Mouse (Mus musculus): ENCODE measurements around the gene Nup93.

Nup93 gene

DNA sequence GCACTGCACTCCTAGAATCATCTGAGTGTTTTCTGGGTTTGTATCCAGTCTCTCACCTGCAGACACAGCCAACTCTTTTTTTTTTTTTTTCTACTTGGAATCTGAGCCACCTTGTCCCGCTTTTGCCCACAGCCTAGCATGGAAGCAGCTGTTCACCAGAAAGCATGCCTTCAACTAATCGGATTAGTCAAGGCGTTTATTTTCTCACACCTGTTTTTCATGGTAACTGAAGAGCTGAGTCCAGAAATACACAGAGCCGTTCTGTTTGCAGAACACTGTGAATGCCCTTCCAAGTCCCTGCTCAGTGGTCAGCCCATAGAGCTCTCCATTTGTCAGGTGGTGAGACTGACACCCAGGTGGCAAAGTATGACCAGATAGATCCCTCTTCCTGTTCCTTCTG is 107.7 kb downstream of the Nup93 start:
- no peak for DNase-seq (ENCODE audit: low spot score)

DNA sequence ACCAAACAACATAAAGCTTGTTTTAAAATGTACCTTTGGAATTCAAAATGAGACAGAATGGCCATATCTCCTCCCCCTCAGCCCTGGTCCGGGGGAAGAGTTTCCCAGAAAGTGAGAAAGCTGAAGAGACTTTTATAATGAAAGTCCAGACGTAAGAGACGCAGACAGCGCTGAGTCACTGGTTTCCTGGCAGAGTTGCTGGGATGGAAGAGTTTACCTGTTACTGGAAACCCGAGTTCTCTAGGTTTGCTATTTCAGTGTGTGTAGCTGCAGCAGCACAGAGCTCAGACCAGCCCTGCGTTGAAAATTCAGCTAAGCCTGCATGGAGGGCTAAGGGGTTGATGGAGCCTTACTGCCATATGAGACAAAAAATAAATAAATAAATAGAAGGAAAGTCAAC is 108.7 kb downstream of the Nup93 start:
- no peak for DNase-seq (ENCODE audit: low spot score)

DNA sequence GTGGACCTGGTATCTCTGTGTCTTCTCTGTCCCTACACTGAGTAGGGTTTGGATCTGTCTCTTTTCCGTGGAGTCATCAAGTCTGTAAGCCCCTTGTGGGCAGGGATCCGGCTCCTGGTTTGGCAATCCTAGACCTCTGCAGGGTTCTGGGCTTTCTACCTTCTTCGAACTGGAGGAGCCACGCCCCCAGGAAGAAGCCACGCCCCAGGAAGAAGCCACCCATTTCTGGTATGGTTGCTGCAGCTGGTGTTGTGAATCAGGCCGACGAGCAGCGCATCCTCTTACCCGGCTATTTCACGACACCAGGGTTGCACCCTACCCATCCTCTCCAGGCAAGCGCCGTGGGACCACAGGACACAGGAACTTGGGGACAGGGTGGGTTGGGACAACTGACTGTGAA is 109.7 kb downstream of the Nup93 start:
- no peak for DNase-seq (ENCODE audit: low spot score)

DNA sequence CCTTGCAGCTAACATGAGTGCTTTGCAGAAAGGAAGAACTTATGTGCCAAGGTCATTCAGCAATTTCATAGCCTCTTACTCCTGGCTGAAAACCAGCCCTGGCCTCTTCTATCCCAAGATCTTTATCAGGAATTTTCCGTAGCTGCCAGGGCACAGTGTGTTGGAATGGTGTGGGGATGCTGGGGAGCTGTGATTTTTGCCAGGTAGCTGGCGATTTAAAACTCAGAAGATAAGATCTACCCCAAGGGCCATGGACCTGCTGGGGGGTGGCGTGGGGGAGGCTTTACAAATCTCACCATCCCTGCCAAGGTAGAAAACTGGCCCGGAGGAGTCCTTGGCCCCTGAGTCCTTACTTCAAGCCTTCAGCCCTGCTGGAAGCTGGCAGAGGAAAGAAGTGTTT is 111.7 kb downstream of the Nup93 start:
- no peak for DNase-seq (ENCODE audit: low spot score)

DNA sequence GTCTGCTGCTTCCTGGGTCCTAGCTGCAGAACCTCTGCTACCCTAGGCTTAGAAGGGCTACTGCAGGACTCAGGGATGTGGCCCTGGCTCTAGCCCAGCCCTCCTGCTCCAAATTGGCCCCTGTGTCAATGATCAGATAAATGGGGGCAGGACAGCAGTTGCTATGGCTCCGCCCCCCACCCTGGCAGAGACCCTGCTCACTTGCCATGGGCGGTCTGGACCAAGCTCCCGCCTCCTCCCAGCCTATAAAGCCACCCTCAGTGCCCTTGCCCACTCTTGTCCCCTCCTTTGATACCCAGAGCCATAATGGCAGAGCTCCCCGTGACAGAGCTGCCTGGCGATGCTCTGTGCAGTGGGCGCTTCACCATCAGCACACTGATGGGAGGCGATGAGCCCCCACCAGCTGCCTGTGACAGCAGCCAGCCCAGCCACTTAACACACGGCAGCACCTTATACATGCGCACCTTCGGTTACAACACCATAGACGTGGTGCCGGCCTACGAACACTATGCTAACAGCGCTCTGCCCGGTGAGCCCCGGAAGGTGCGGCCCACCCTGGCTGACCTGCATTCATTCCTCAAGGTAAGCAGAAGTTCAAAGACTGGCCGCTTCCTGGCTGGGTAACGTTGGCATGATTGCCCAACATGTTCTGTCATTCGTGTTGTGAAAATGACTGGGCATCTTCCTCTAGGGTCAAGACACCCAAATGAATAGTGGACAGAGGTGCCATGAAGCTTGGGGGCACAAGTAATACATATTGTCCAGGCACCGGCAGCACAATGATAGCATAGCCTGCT is 114.8 kb downstream of the Nup93 start, which contains the start of gene Slc12a3:
Gene Slc12a3 (plus strand): TSS at position 270 of the 797 bp plus-strand sequence.
- no peak for DNase-seq (ENCODE audit: low spot score)

DNA sequence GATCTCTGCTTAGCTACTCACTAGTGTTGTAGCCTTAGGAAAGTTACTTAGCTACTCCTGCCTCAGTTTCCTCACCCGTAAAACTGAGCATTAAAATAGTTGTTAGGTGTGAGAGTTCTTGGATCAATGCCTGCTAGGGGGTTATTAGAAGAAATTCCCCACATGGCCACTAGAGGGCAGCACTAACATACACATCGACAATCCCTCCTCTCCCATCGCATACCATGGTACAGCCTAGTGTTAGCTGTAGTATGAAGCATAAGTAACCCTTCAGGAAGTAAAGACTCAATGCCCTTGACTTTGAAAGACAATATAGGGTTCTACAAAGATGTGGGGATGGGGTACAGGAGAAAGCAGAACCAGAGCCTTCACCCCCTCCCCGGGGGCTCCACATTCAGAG is 116.4 kb downstream of the Nup93 start:
- DNase-seq (ENCODE audit: low spot score): no peak

DNA sequence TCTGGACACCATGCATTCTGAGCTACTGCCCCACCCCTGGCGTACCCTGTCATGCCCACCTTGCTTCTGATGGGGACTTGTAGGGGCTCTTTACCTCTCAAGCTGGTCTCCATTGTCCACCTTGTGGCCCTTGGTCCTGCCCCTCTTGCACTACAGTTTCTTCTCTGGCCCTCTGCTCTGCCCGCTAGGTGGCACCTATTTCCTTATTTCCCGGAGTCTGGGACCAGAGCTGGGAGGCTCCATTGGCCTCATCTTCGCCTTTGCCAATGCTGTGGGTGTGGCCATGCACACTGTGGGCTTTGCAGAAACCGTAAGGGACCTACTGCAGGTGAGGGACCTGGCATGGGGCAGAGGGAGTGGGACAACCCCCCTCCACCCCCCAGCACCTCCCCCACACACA is 119.0 kb downstream of the Nup93 start:
- no peak for DNase-seq (ENCODE audit: low spot score)

DNA sequence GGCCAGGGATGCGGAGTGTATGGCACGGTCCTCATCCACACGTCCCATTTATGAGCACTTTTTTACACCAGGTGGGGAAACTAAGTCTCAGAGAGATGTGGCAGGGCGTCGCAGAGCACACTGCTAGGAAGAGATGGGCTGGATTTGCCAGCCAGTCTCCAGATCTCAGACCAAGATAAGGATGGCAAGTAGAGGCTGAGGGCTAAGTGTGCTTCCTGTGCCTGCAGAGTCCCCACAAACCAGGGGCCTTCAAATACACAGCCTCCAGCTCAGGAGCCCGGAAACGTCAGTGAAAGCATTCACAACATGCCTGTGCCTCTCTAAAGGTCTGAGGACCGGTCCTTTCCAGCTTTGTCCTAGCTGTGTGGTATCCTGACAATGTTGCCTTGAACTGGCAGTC is 123.2 kb downstream of the Nup93 start:
- DNase-seq (ENCODE audit: low spot score): no peak

DNA sequence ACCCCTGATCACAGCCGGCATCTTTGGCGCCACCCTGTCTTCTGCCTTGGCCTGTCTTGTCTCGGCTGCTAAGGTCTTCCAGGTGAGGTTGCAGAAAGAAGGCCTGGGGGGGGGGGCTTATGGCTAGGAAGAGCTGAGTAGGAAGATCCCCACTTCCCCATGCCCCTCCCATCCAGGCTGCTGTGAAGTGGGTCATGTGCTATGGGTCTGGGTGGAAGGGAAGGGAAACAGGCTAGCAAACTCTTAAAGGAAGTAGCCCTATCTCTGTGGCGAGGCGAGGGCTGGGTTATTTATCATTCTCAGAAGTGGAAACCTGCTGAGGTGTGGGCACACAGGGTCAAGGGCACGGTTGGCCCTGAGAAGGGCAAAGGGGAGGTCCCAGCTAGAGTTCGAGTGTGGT is 126.4 kb downstream of the Nup93 start:
- DNase-seq (ENCODE audit: low spot score): no peak

DNA sequence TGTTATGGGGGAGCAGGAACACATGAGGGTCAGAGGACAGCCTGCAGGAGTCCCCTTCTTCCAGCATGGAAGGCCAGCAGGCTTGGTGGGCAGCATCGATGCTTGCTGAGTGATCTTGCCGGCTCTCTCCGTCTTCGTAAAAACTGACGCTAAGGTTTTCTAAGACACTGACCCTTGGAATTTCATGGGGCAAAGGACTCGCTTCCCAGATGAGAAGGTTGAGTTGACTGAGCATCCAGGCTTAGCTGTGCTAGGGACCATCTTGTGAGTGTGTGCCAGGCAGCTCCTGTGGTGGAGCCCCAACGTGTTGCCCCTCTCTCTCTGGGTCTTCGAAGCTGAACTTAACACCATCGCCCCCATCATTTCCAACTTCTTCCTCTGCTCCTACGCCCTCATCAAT is 128.3 kb downstream of the Nup93 start:
- no peak for DNase-seq (ENCODE audit: low spot score)

DNA sequence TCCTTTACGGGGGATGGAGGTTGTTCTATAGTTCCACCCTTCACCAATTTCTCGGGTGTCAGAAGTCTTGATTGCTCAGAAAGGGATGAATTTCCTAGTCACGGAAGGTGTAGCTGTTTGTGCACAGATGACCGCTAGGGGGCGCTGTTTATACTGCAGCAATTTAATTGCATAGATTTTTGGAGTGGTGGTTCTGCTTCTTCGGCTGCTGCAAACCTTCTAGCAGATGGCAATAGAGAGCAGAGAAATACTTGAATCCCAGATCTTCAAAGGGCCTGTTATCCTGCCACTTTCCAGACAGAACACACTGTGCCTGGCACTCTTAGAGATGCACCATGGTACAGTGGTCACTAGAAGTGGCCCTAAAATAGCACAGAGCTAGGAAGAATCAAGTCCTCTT is 128.9 kb downstream of the Nup93 start:
- peak; percentile 66 for DNase-seq (ENCODE audit: low spot score)

DNA sequence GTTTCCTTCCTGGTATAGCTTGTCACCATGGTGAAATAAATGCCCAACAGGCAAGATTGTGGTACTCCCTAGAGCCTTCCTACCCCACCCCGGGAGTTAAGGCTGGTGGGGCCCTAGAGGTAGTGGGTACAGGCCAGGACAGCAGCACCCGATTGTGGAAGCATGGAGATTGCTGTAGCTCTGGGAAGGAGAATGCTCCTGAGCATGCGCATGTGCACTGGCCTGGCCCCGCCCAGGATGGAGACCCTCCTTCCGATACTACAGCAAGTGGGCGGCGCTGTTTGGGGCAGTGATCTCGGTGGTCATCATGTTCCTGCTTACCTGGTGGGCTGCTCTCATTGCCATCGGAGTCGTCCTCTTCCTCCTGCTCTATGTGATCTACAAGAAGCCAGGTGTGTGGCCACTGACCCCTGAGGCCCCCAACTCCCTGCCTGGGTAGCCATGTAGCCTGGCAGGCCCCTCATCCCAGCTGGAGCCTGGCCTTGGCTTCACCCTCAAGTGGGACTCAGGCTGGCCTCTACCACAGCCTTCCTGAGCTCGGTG is 129.5 kb downstream of the Nup93 start:
- DNase-seq (ENCODE audit: low spot score): no peak

DNA sequence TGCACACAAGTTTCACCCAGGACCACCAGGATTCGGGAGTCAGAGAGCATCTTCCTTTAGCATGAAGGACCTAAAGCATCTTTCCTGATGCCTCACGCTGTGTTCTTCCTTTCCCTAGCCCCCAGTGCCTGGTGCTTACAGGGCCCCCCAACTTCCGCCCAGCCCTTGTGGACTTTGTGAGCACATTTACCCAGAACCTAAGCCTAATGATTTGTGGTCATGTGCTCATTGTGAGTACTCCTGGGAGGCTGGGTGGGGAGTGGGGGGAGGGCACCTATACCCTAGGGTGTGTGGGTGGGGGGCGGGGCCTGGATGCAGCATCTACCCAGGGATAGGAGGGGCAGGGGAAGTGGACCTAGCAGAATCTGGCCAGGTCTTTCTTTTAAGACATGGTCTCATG is 131.3 kb downstream of the Nup93 start:
- no peak for DNase-seq (ENCODE audit: low spot score)

DNA sequence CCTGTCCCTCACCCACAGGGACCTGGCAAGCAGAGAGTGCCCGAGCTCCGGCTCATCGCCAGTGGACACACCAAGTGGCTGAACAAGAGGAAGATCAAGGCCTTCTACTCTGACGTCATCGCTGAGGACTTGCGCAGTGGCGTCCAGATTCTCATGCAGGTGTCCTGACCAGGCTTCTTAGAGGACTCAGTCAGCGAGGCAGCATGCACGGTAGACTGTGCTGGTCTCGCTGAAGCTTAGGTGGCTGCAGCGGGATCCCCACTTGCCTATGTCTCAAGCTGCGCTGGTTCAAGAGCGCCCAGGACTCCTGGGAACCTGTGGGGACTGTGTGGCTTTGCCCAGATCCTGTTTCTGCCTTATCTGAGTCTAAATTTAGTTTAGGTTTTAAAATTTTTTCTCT is 131.9 kb downstream of the Nup93 start:
- DNase-seq (ENCODE audit: low spot score): no peak

DNA sequence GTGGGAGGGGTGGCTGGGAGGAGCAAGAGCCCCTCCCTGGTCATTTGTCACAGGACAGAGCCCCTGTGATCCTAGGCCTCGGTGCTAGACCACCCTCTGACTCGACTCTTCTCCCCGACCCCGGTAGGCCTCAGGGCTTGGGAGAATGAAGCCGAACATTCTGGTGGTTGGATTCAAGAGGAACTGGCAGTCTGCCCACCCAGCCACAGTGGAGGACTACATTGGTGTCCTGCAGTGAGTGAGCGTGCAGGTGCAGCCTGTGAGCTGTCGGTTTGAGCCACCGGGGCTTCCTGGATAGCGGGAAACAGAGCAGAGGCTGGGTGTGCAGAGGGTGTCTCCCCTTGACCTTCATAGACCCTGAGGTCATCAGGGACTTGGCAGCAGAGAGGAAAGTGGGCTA is 134.1 kb downstream of the Nup93 start:
- DNase-seq (ENCODE audit: low spot score): no peak

DNA sequence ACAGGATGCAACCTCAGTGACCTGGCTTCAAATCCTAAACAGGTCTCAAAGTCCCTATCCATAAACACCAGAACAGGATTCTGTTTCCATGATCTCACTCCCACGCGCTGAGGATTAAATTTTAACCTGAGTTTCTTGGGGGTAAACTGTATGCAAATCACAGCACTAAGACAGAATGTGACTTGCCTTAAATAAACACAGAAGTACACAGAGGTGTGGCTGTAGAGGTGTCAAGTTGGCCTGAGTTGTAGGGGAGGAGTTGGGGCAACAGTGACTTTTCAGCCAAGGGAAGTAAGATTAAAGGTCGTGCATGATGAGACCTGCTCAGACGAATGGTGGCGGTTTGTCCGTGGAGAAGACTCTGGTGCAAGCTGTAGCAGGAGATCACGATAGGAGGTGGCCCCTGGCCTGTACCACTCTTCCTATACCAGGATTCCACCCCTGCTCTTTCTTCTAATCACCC is 139.7 kb downstream of the Nup93 start:
- DNase-seq (ENCODE audit: low spot score): no peak

DNA sequence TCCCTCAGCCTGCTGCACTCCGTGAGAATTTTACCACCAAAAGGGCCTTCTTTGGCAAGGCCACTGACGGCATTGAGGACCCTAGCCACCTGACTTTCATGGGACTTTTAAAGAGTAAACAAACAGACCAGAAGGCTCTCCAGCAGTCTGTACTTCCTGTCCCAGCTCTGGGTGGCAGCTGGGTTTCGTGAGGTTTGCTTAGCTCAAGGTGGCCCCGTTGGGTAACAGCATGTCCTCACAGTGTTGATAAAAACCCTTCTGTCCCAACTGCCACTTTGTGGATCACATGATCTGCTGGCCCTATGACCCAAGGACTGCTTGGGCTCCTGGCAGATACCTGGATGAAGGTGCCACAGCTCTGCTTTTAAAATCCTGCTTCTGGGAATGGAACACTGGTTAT is 140.2 kb downstream of the Nup93 start:
- DNase-seq (ENCODE audit: low spot score): no peak

DNA sequence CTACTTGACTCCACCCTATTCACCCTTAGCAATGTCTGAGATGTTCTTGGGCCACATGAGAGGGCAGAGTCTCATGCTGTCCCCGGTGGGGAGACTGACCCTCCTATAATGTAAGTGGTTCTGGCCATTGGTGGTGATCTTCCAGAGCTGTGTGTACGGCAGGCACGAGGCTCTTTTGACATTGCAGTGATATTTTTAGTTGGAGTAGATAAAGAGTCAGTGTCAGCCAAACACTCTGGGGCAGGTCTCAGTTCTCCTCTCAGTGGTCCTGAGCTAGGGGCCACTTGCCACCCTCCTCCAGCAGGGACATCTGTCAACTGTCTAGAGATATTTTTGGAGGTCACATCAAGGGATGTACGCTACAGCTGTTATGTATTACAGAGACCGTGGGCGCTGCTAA is 142.9 kb downstream of the Nup93 start:
- DNase-seq (ENCODE audit: low spot score): no peak

DNA sequence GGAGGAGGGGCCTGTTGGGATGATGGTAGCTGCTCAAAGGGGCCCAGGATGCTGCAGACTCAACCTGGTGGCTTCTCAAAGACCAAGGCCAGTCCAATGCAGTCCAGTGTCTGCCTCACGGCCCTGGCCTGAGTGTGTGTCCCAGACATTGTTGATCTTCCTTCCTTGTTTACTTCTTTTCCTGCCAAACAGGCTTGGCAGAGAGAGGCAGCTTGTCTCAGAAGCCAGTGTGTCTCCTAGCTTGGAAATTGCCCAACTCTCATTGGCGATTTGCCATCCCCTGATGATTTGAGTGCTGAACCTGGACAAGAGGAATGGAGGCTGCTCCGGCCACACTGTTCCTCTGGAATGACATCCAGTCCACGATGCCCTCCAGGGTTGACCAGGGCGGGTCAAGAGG is 144.2 kb downstream of the Nup93 start:
- peak; percentile 68 for DNase-seq (ENCODE audit: low spot score)

DNA sequence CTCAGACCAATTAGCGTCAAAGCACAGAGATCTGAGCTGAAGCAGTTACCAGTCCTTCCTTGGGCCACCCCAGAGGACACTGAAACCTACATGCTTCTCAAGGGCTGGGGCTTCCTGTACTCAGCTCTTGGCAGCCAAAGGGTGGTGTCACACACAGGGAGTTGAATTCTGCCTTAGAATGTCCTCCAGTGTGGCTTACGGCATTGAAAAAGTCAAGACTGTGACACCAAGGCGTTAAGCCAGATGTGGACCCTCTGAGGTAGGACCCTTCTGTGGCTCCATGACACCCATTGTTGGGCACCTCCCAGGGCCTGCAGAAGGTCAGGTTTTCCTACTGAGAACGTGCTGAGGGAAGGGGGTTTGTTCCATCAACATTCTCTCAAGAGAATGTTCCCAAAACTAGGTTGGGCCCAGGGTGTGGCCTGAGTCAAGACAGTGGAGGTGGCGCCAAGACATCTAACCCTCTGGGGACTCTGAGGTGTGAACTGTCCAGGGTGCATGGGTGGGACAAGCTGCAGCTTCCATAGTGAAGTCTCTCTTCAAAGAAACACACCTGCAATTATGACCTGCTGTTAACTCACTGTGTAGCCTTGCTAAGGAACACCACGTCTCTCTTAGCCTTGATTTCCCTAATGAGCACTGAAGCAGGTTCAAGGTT is 147.5 kb downstream of the Nup93 start:
- no peak for DNase-seq (ENCODE audit: low spot score)

DNA sequence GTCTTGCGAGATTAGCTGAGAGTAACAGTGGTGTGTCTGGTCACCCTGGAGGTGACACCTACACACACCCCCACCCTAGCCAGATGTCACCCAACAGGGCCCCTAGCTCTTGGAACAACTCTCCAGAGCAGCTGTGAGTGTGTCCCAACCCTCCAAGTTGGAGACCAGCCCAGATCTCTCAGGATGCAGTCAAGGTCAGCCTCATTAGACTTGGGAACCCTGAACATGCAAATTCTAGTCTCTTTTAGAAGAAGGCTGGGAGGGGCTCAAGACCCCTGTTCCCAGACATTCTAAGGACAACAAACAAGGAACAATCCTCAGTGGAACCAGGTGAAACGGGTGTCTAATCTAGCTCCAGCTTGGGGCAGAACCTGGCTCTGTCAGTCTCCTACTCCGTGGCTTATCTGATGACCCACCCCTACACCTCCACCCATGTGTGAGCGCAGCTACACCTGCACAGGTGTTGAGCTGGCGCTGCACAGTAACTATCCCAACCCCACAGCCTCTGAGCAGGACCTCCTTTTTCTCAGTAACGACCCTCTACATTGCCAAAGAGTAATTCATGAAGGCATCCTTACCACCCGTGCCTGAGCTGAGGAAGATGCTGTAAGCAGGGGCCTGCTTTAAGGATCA is 148.4 kb downstream of the Nup93 start:
- peak; percentile 40 for DNase-seq (ENCODE audit: low spot score)

DNA sequence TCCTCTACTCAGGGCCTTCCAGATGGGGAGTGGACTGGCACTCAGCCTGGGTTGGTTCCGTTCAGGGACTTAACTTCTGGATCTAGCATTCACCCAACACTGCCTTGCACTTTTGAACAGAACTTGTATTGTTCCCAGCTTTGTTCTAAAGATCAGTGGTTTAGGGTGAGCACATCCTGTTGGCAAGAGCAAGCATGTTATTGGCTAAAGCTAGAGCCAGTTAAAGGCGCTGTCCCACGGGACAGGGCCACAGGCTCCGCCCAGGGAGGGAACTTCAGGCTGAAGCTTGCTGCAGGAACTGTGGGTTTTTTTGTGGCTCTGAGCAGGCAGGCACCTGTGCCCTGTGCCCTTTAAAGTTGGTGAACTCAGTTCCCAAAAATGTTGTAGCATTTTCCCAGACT is 148.9 kb downstream of the Nup93 start:
- DNase-seq (ENCODE audit: low spot score): peak; percentile 48

DNA sequence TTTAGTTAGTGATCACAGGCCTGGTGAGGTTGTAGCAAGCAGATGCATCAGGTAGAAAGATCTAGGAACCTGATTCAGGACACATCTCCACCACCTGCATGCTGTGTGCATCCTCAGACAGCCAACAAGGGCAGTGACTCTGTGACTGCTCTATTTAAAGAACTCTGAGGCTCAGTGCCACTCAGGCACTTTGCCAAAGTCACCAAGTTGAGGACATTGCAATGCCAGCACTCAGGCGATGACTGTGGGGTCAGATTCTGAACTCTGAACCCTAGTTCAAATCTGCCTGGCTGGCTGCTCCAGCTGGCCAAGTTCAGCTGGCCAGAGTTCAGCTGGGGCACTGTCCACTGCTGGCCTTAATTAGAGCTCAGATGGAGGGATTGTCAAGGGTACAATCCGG is 149.5 kb downstream of the Nup93 start:
- DNase-seq (ENCODE audit: low spot score): no peak
